Mouse (Mus musculus): Measurements from ENCODE around the gene Gnaz.

- TF ChIP-seq CTCF (IDR thresholded peaks at IDR 0.05; ENCODE audit: low read depth) (no peak), EP300 (IDR thresholded peaks at IDR 0.05; ENCODE audit: low read depth) (no peak)
Observed at GRCm38 (mm10) chr10:74975626-74976025, 8.6 kb downstream of the Gnaz start.

All from liver, postnatal 0 days (tissue).